Mouse (Mus musculus): Measurements from ENCODE around the gene BC049715. TPM values are rescaled to one million over a fixed set of nuclear protein-coding genes. Genes with fewer than 3 reads are reported as not detected.

The BC049715 gene
- polyA plus RNA-seq, 1 experiment from 2014 or later = 0.59 TPM

- Histone ChIP-seq H3K27ac (ENCODE audit: low read length) (peak overlapping the region; percentile 48), H3K9me3 (replicated peaks; ENCODE audit: control insufficient read depth, low read length) (no peaks in the 10 kb centered on the region), H3K36me3 (ENCODE audit: control insufficient read depth, insufficient read depth) (peaks cover 46% of the 10 kb centered on the region), H3K4me1 (ENCODE audit: control insufficient read depth, low read depth, low read length) (peaks cover 54% of the 10 kb centered on the region), H3K27me3 (ENCODE audit: control insufficient read depth, insufficient read depth, low read depth, low read length) (no peaks in the 10 kb centered on the region), H3K9ac (ENCODE audit: low read depth, low read length) (no peak overlapping the region), H3K4me2 (ENCODE audit: low read depth, low read length) (peak overlapping the region; percentile 74), H3K4me3 (ENCODE audit: low read depth, low read length) (peak overlapping the region; percentile 83; the same call in 1 of the 2 replicates)
- no peak for ATAC-seq (ENCODE audit: low read depth)
- WGBS (ENCODE audit: insufficient replicate concordance) = 81% methylated on average over 4 of the region's 4 CpGs
These were observed 24.9 kb downstream of the BC049715 start for GRCm38 (mm10) chr6:136852348-136852747.

GRCm38 (mm10) chr6:136852762-136853161 is 25.3 kb downstream of the BC049715 start:
- H3K27ac ChIP-seq (ENCODE audit: low read length) = peak overlapping the region; percentile 48
- ATAC-seq (ENCODE audit: low read depth) = no peak
- peak overlapping the region; percentile 74; the same call in 1 of the 2 replicates for H3K4me2 ChIP-seq (ENCODE audit: low read depth, low read length)
- H3K9me3 ChIP-seq (replicated peaks; ENCODE audit: control insufficient read depth, low read length) = no peaks in the 10 kb centered on the region
- no peaks in the 10 kb centered on the region for H3K27me3 ChIP-seq (ENCODE audit: control insufficient read depth, insufficient read depth, low read depth, low read length)
- H3K36me3 ChIP-seq (ENCODE audit: control insufficient read depth, insufficient read depth) = peaks cover 42% of the 10 kb centered on the region
- 0 out of 2 replicates have a peak overlapping the region, but pooled peaks have one; percentile 2 for H3K9ac ChIP-seq (ENCODE audit: low read depth, low read length)
- WGBS (ENCODE audit: insufficient replicate concordance) = 41% methylated on average over 3 of the region's 3 CpGs
- peaks cover 52% of the 10 kb centered on the region for H3K4me1 ChIP-seq (ENCODE audit: control insufficient read depth, low read depth, low read length)
- peak overlapping the region; percentile 83; the same call in 1 of the 2 replicates for H3K4me3 ChIP-seq (ENCODE audit: low read depth, low read length)

GRCm38 (mm10) chr6:136854361-136854781 is 26.9 kb downstream of the BC049715 start:
- Histone ChIP-seq H3K4me1 (ENCODE audit: control insufficient read depth, low read depth, low read length) (peaks cover 48% of the 10 kb centered on the region), H3K4me2 (ENCODE audit: low read depth, low read length) (peak overlapping the region; percentile 74), H3K27me3 (ENCODE audit: control insufficient read depth, insufficient read depth, low read depth, low read length) (no peaks in the 10 kb centered on the region), H3K9ac (ENCODE audit: low read depth, low read length) (peak overlapping the region; percentile 92), H3K9me3 (replicated peaks; ENCODE audit: control insufficient read depth, low read length) (no peaks in the 10 kb centered on the region), H3K27ac (ENCODE audit: low read length) (peak overlapping the region; percentile 95), H3K36me3 (ENCODE audit: control insufficient read depth, insufficient read depth) (peaks cover 32% of the 10 kb centered on the region), H3K4me3 (ENCODE audit: low read depth, low read length) (peak overlapping the region; percentile 83)
- WGBS (ENCODE audit: insufficient replicate concordance) = 31% methylated on average over 11 of the region's 11 CpGs
- no peak for ATAC-seq (ENCODE audit: low read depth)

GRCm38 (mm10) chr6:136855183-136855582 is 27.8 kb downstream of the BC049715 start:
- no peaks in the 10 kb centered on the region for H3K27me3 ChIP-seq (ENCODE audit: control insufficient read depth, insufficient read depth, low read depth, low read length)
- H3K4me2 ChIP-seq (ENCODE audit: low read depth, low read length) = peak overlapping the region; percentile 74
- H3K9me3 ChIP-seq (replicated peaks; ENCODE audit: control insufficient read depth, low read length) = no peaks in the 10 kb centered on the region
- 20% methylated on average over 2 of the region's 2 CpGs for WGBS (ENCODE audit: insufficient replicate concordance)
- peaks cover 30% of the 10 kb centered on the region for H3K36me3 ChIP-seq (ENCODE audit: control insufficient read depth, insufficient read depth)
- no peak for ATAC-seq (ENCODE audit: low read depth)
- peak overlapping the region; percentile 95 for H3K27ac ChIP-seq (ENCODE audit: low read length)
- peak overlapping the region; percentile 92 for H3K9ac ChIP-seq (ENCODE audit: low read depth, low read length)
- H3K4me1 ChIP-seq (ENCODE audit: control insufficient read depth, low read depth, low read length) = peaks cover 47% of the 10 kb centered on the region
- peak overlapping the region; percentile 83 for H3K4me3 ChIP-seq (ENCODE audit: low read depth, low read length)

GRCm38 (mm10) chr6:136856071-136856636 is 28.7 kb downstream of the BC049715 start:
- H3K9me3 ChIP-seq (replicated peaks; ENCODE audit: control insufficient read depth, low read length) = no peaks in the 10 kb centered on the region
- 17% methylated on average over 14 of the region's 14 CpGs for WGBS (ENCODE audit: insufficient replicate concordance)
- H3K4me2 ChIP-seq (ENCODE audit: low read depth, low read length) = peak overlapping the region; percentile 74
- no peaks in the 10 kb centered on the region for H3K27me3 ChIP-seq (ENCODE audit: control insufficient read depth, insufficient read depth, low read depth, low read length)
- ATAC-seq (ENCODE audit: low read depth) = peak; percentile 28
- peaks cover 25% of the 10 kb centered on the region for H3K36me3 ChIP-seq (ENCODE audit: control insufficient read depth, insufficient read depth)
- H3K9ac ChIP-seq (ENCODE audit: low read depth, low read length) = peak overlapping the region; percentile 92
- H3K4me1 ChIP-seq (ENCODE audit: control insufficient read depth, low read depth, low read length) = peaks cover 48% of the 10 kb centered on the region
- peak overlapping the region; percentile 83 for H3K4me3 ChIP-seq (ENCODE audit: low read depth, low read length)
- H3K27ac ChIP-seq (ENCODE audit: low read length) = peak overlapping the region; percentile 95

- ATAC-seq (ENCODE audit: low read depth) = peak; percentile 96
- Histone ChIP-seq H3K4me3 (ENCODE audit: low read depth, low read length) (peak within 1 kb of the TSS; percentile 83), H3K27me3 (ENCODE audit: control insufficient read depth, insufficient read depth, low read depth, low read length) (no peaks in the 10 kb centered on the region), H3K4me2 (ENCODE audit: low read depth, low read length) (peak within 1 kb of the TSS; percentile 74), H3K9ac (ENCODE audit: low read depth, low read length) (peak within 1 kb of the TSS; percentile 92), H3K9me3 (replicated peaks; ENCODE audit: control insufficient read depth, low read length) (no peaks in the 10 kb centered on the region), H3K4me1 (ENCODE audit: control insufficient read depth, low read depth, low read length) (peaks cover 46% of the 10 kb centered on the region), H3K27ac (ENCODE audit: low read length) (peak within 1 kb of the TSS; percentile 100), H3K36me3 (ENCODE audit: control insufficient read depth, insufficient read depth) (peaks cover 16% of the 10 kb centered on the region)
- WGBS (ENCODE audit: insufficient replicate concordance) = 11% methylated on average over 18 of the region's 18 CpGs
These were observed 29.9 kb downstream of the BC049715 start, which contains the start of gene Art4 for GRCm38 (mm10) chr6:136857186-136857872. Gene Art4, minus strand, starts transcription at chr6:136857733.

GRCm38 (mm10) chr6:136857873-136858260 is 30.4 kb downstream of the BC049715 start:
- no peaks in the 10 kb centered on the region for H3K9me3 ChIP-seq (replicated peaks; ENCODE audit: control insufficient read depth, low read length)
- H3K4me2 ChIP-seq (ENCODE audit: low read depth, low read length) = peak overlapping the region; percentile 74
- peak overlapping the region; percentile 92 for H3K9ac ChIP-seq (ENCODE audit: low read depth, low read length)
- H3K36me3 ChIP-seq (ENCODE audit: control insufficient read depth, insufficient read depth) = peaks cover 13% of the 10 kb centered on the region
- H3K27ac ChIP-seq (ENCODE audit: low read length) = peak overlapping the region; percentile 100
- peak overlapping the region; percentile 83 for H3K4me3 ChIP-seq (ENCODE audit: low read depth, low read length)
- no peaks in the 10 kb centered on the region for H3K27me3 ChIP-seq (ENCODE audit: control insufficient read depth, insufficient read depth, low read depth, low read length)
- WGBS (ENCODE audit: insufficient replicate concordance) = 4% methylated on average over 11 of the region's 11 CpGs
- peak; percentile 61 for ATAC-seq (ENCODE audit: low read depth)
- peaks cover 41% of the 10 kb centered on the region for H3K4me1 ChIP-seq (ENCODE audit: control insufficient read depth, low read depth, low read length)

GRCm38 (mm10) chr6:136858420-136858819 is 31.0 kb downstream of the BC049715 start:
- WGBS (ENCODE audit: insufficient replicate concordance) = 32% methylated on average over 8 of the region's 8 CpGs
- peak overlapping the region; percentile 74 for H3K4me2 ChIP-seq (ENCODE audit: low read depth, low read length)
- H3K27me3 ChIP-seq (ENCODE audit: control insufficient read depth, insufficient read depth, low read depth, low read length) = no peaks in the 10 kb centered on the region
- peak overlapping the region; percentile 92 for H3K9ac ChIP-seq (ENCODE audit: low read depth, low read length)
- H3K27ac ChIP-seq (ENCODE audit: low read length) = peak overlapping the region; percentile 100
- peak overlapping the region; percentile 83 for H3K4me3 ChIP-seq (ENCODE audit: low read depth, low read length)
- no peaks in the 10 kb centered on the region for H3K9me3 ChIP-seq (replicated peaks; ENCODE audit: control insufficient read depth, low read length)
- ATAC-seq (ENCODE audit: low read depth) = no peak
- H3K4me1 ChIP-seq (ENCODE audit: control insufficient read depth, low read depth, low read length) = peaks cover 39% of the 10 kb centered on the region
- H3K36me3 ChIP-seq (ENCODE audit: control insufficient read depth, insufficient read depth) = peaks cover 10% of the 10 kb centered on the region

- H3K4me2 ChIP-seq (ENCODE audit: low read depth, low read length) = no peak overlapping the region
- no peaks in the 10 kb centered on the region for H3K9me3 ChIP-seq (replicated peaks; ENCODE audit: control insufficient read depth, low read length)
- no peak overlapping the region for H3K4me3 ChIP-seq (ENCODE audit: low read depth, low read length)
- H3K27me3 ChIP-seq (ENCODE audit: control insufficient read depth, insufficient read depth, low read depth, low read length) = no peaks in the 10 kb centered on the region
- peak overlapping the region; percentile 24; the same call in 1 of the 2 replicates for H3K27ac ChIP-seq (ENCODE audit: low read length)
- H3K36me3 ChIP-seq (ENCODE audit: control insufficient read depth, insufficient read depth) = no peaks in the 10 kb centered on the region
- peaks cover 24% of the 10 kb centered on the region for H3K4me1 ChIP-seq (ENCODE audit: control insufficient read depth, low read depth, low read length)
- no peak for ATAC-seq (ENCODE audit: low read depth)
- 42% methylated on average over 9 of the region's 9 CpGs for WGBS (ENCODE audit: insufficient replicate concordance)
- H3K9ac ChIP-seq (ENCODE audit: low read depth, low read length) = peak overlapping the region; percentile 15; the same call in 1 of the 2 replicates
These were observed 33.6 kb downstream of the BC049715 start for GRCm38 (mm10) chr6:136861020-136861419.

All from liver, embryonic 16.5 days (tissue).